Mouse (Mus musculus) embryonic facial prominence, embryonic 12.5 days (tissue): Measurements from ENCODE around the gene Cdc42ep1. TPM values are rescaled to one million over a fixed set of nuclear protein-coding genes. Genes with fewer than 3 reads are reported as not detected.

Source experiments
- ATAC-seq: fragments of 200-750 bp; cut with Nextera tagmentation; 2 replicates; pipeline ENCODE4 v1.8.0; 2017; ENCODE audit not compliant: insufficient number of reproducible peaks, insufficient read depth, low FRiP score, low TSS enrichment
- H3K27ac ChIP-seq: fragments of 300-500 bp; sonication (generic); 2 replicates; pipeline ENCODE4 v1.5.1; 2016; ENCODE audit warnings: mild to moderate bottlenecking
- H3K27me3 ChIP-seq: fragments of 300-500 bp; sonication (generic); 2 replicates; pipeline ENCODE4 v1.6.1; 2016; ENCODE audit warnings: mild to moderate bottlenecking, moderate library complexity
- H3K36me3 ChIP-seq: fragments of 300-500 bp; sonication (generic); 2 replicates; pipeline ENCODE4 v1.6.1; 2016; ENCODE audit warnings: mild to moderate bottlenecking
- H3K4me1 ChIP-seq: fragments of 300-500 bp; sonication (generic); 2 replicates; pipeline ENCODE4 v1.6.1; 2016
- H3K4me2 ChIP-seq: fragments of 300-500 bp; sonication (generic); replicated peaks from 2 replicates; pipeline ENCODE4 v1.6.1; 2016; ENCODE audit warnings: mild to moderate bottlenecking, moderate library complexity
- H3K4me3 ChIP-seq: fragments of 300-500 bp; sonication (generic); 2 replicates; pipeline ENCODE4 v1.5.1; 2016; ENCODE audit warnings: mild to moderate bottlenecking
- H3K9ac ChIP-seq: fragments of 300-500 bp; sonication (generic); 2 replicates; pipeline ENCODE4 v1.6.1; 2016; ENCODE audit warnings: mild to moderate bottlenecking, moderate library complexity
- H3K9me3 ChIP-seq: fragments of 300-500 bp; sonication (generic); 2 replicates; pipeline ENCODE4 v1.6.1; 2016; ENCODE audit warnings: mild to moderate bottlenecking, moderate library complexity
- WGBS: fragments of 180-500 bp; shearing (Covaris S2); methylation state at CpG from one replicate; pipeline ENCODE4 v1.1.7; 2016; 5-methylcytosine and 5-hydroxymethylcytosine counted together
- polyA plus RNA-seq: library from polyadenylated mRNA; unstranded; fragments of >200 nt; fragmentation: Nextera tagmentation; extraction: Ambion mirVana; gene quantifications from 2 replicates; pipeline ENCODE4 v1.2.1, GENCODE M21; 2016

The Cdc42ep1 gene
- polyA plus RNA-seq, result 25.6 and 25.7 TPM in 2 replicates

- peak within 1 kb of the TSS; percentile 79 for H3K4me2 ChIP-seq
- H3K9me3 ChIP-seq, result no peaks in the 10 kb centered on the region
- peak within 1 kb of the TSS; percentile 53 for H3K4me3 ChIP-seq
- under 1% methylated on average over 80 of the region's 86 CpGs for WGBS
- no peaks in the 10 kb centered on the region for H3K36me3 ChIP-seq
- H3K27ac ChIP-seq, result peak within 1 kb of the TSS; percentile 93
- H3K9ac ChIP-seq, result peak within 1 kb of the TSS; percentile 73
- peaks cover 50% of the 10 kb centered on the region for H3K4me1 ChIP-seq
- ATAC-seq, result peak; percentile 70
- 0 out of 2 replicates have a peak, but pooled peaks cover 6% of the 10 kb centered on the region for H3K27me3 ChIP-seq
Measured at GRCm38 (mm10) chr15:78842371-78843163, at the start of gene Cdc42ep1. Cdc42ep1 (plus strand) TSS chr15:78842624.

- no peak for ATAC-seq
- no peaks in the 10 kb centered on the region for H3K9me3 ChIP-seq
- H3K9ac ChIP-seq, result no peak overlapping the region
- 32% methylated on average over 25 of the region's 25 CpGs for WGBS
- peaks cover 16% of the 10 kb centered on the region for H3K27me3 ChIP-seq
- no peak overlapping the region for H3K4me3 ChIP-seq
- no peak overlapping the region for H3K27ac ChIP-seq
- H3K4me1 ChIP-seq, result 0 out of 2 replicates have a peak, but pooled peaks cover 4% of the 10 kb centered on the region
- no peaks in the 10 kb centered on the region for H3K36me3 ChIP-seq
- H3K4me2 ChIP-seq, result no peak overlapping the region
Measured at GRCm38 (mm10) chr15:78796196-78797059, 46.0 kb upstream of the Cdc42ep1 start.

GRCm38 (mm10) chr15:78797060-78797329 is 45.4 kb upstream of the Cdc42ep1 start:
- no peak overlapping the region for H3K9ac ChIP-seq
- no peak overlapping the region for H3K4me2 ChIP-seq
- H3K9me3 ChIP-seq, result no peaks in the 10 kb centered on the region
- H3K36me3 ChIP-seq, result no peaks in the 10 kb centered on the region
- no peak for ATAC-seq
- H3K4me3 ChIP-seq, result no peak overlapping the region
- no peak overlapping the region for H3K27ac ChIP-seq
- 0 out of 2 replicates have a peak, but pooled peaks cover 4% of the 10 kb centered on the region for H3K4me1 ChIP-seq
- 77% methylated on average over 8 of the region's 8 CpGs for WGBS
- peaks cover 21% of the 10 kb centered on the region for H3K27me3 ChIP-seq

- Histone ChIP-seq H3K9ac (no peak overlapping the region), H3K9me3 (no peaks in the 10 kb centered on the region), H3K4me3 (no peak overlapping the region), H3K4me2 (0 out of 2 replicates have a peak overlapping the region, but pooled peaks have one; percentile 11), H3K27me3 (peaks cover 42% of the 10 kb centered on the region), H3K36me3 (no peaks in the 10 kb centered on the region), H3K4me1 (peaks cover 7% of the 10 kb centered on the region; the same call in 1 of the 2 replicates), H3K27ac (no peak overlapping the region)
- ATAC-seq, result no peak
- WGBS, result 34% methylated on average over 21 of the region's 21 CpGs
Measured at GRCm38 (mm10) chr15:78799029-78799428, 43.4 kb upstream of the Cdc42ep1 start.

- WGBS, result 38% methylated on average over 9 of the region's 9 CpGs
- Histone ChIP-seq H3K27me3 (peaks cover 52% of the 10 kb centered on the region), H3K4me3 (peak overlapping the region; percentile 57), H3K9ac (no peak overlapping the region), H3K4me1 (peaks cover 7% of the 10 kb centered on the region; the same call in 1 of the 2 replicates), H3K9me3 (no peaks in the 10 kb centered on the region), H3K4me2 (peak overlapping the region; percentile 92), H3K27ac (no peak overlapping the region), H3K36me3 (no peaks in the 10 kb centered on the region)
- no peak for ATAC-seq
Measured at GRCm38 (mm10) chr15:78801571-78801970, 40.9 kb upstream of the Cdc42ep1 start.

GRCm38 (mm10) chr15:78801971-78802741 is 40.3 kb upstream of the Cdc42ep1 start:
- peak overlapping the region; percentile 92 for H3K4me2 ChIP-seq
- no peaks in the 10 kb centered on the region for H3K9me3 ChIP-seq
- H3K4me1 ChIP-seq, result peaks cover 9% of the 10 kb centered on the region; the same call in 1 of the 2 replicates
- WGBS, result 3% methylated on average over 66 of the region's 67 CpGs
- H3K9ac ChIP-seq, result peak overlapping the region; percentile 54
- peak overlapping the region; percentile 57 for H3K4me3 ChIP-seq
- H3K27ac ChIP-seq, result 0 out of 2 replicates have a peak overlapping the region, but pooled peaks have one; percentile 25
- H3K36me3 ChIP-seq, result no peaks in the 10 kb centered on the region
- H3K27me3 ChIP-seq, result peaks cover 52% of the 10 kb centered on the region
- ATAC-seq, result no peak

- Histone ChIP-seq H3K4me2 (peak within 1 kb of the TSS; percentile 92), H3K9me3 (no peaks in the 10 kb centered on the region), H3K9ac (peak within 1 kb of the TSS; percentile 54), H3K4me1 (peaks cover 9% of the 10 kb centered on the region; the same call in 1 of the 2 replicates), H3K4me3 (peak within 1 kb of the TSS; percentile 57), H3K27ac (0 out of 2 replicates have a peak within 1 kb of the TSS, but pooled peaks have one; percentile 25), H3K36me3 (no peaks in the 10 kb centered on the region), H3K27me3 (peaks cover 47% of the 10 kb centered on the region)
- 1% methylated on average over 66 of the region's 70 CpGs for WGBS
- peak; percentile 62; the same call in 1 of the 2 replicates for ATAC-seq
Measured at GRCm38 (mm10) chr15:78802776-78803391, 39.5 kb upstream of the Cdc42ep1 start, which contains the start of gene Card10. Card10 (minus strand) TSS chr15:78803042.

GRCm38 (mm10) chr15:78803499-78803900 is 38.9 kb upstream of the Cdc42ep1 start:
- WGBS, result 8% methylated on average over 8 of the region's 8 CpGs
- peaks cover 43% of the 10 kb centered on the region for H3K27me3 ChIP-seq
- H3K4me3 ChIP-seq, result no peak overlapping the region
- H3K9me3 ChIP-seq, result no peaks in the 10 kb centered on the region
- H3K4me1 ChIP-seq, result peaks cover 9% of the 10 kb centered on the region; the same call in 1 of the 2 replicates
- no peaks in the 10 kb centered on the region for H3K36me3 ChIP-seq
- H3K4me2 ChIP-seq, result no peak overlapping the region; the same call in 1 of the 2 replicates
- no peak overlapping the region for H3K27ac ChIP-seq
- no peak for ATAC-seq
- H3K9ac ChIP-seq, result no peak overlapping the region

- ATAC-seq, result no peak
- no peaks in the 10 kb centered on the region for H3K9me3 ChIP-seq
- 7% methylated on average over 6 of the region's 6 CpGs for WGBS
Measured at GRCm38 (mm10) chr15:78804326-78804725, 38.1 kb upstream of the Cdc42ep1 start.

GRCm38 (mm10) chr15:78805351-78805750 is 37.1 kb upstream of the Cdc42ep1 start:
- no peak overlapping the region for H3K27ac ChIP-seq
- no peak overlapping the region for H3K4me3 ChIP-seq
- 84% methylated on average over 2 of the region's 2 CpGs for WGBS
- no peaks in the 10 kb centered on the region for H3K9me3 ChIP-seq
- H3K4me2 ChIP-seq, result no peak overlapping the region
- no peaks in the 10 kb centered on the region for H3K36me3 ChIP-seq
- no peak overlapping the region for H3K9ac ChIP-seq
- no peak for ATAC-seq
- peaks cover 43% of the 10 kb centered on the region for H3K27me3 ChIP-seq
- peaks cover 9% of the 10 kb centered on the region; the same call in 1 of the 2 replicates for H3K4me1 ChIP-seq

More at GRCm38 (mm10) chr15:78804326-78804725, 38.1 kb upstream of the Cdc42ep1 start:
- H3K4me2 ChIP-seq, result no peak overlapping the region
- peaks cover 6% of the 10 kb centered on the region; the same call in 1 of the 2 replicates for H3K4me1 ChIP-seq
- no peak overlapping the region for H3K27ac ChIP-seq
- H3K27me3 ChIP-seq, result peaks cover 43% of the 10 kb centered on the region
- H3K4me3 ChIP-seq, result no peak overlapping the region
- H3K36me3 ChIP-seq, result no peaks in the 10 kb centered on the region
- no peak overlapping the region for H3K9ac ChIP-seq
